Mouse (Mus musculus): ENCODE results near the gene Ppp1r11. TPM values are rescaled to one million over a fixed set of nuclear protein-coding genes. Genes with fewer than 3 reads are reported as not detected.

Gene Ppp1r11
- polyA plus RNA-seq, 1 experiment from 2014 or later, result 162 TPM

GRCm38 (mm10) chr17:36900691-36901090, 50.9 kb downstream of the Ppp1r11 start:
- ATAC-seq, result no peak
- Histone ChIP-seq H3K9me3 (replicated peaks) (no peaks in the 10 kb centered on the region), H3K4me2 (no peak overlapping the region), H3K9ac (no peak overlapping the region), H3K27me3 (no peaks in the 10 kb centered on the region), H3K36me3 (ENCODE audit: poor library complexity, severe bottlenecking) (no peaks in the 10 kb centered on the region), H3K4me3 (no peak overlapping the region), H3K27ac (no peak overlapping the region), H3K4me1 (no peaks in the 10 kb centered on the region)
- WGBS, result 29% methylated on average over 1 of the region's 1 CpGs

- no peaks in the 10 kb centered on the region for H3K36me3 ChIP-seq (ENCODE audit: poor library complexity, severe bottlenecking)
- WGBS, result 83% methylated on average over 5 of the region's 5 CpGs
- no peak for ATAC-seq
- no peaks in the 10 kb centered on the region for H3K4me1 ChIP-seq
- no peak overlapping the region for H3K27ac ChIP-seq
- no peak overlapping the region for H3K4me2 ChIP-seq
- no peaks in the 10 kb centered on the region for H3K27me3 ChIP-seq
- no peak overlapping the region for H3K9ac ChIP-seq
- no peaks in the 10 kb centered on the region for H3K9me3 ChIP-seq (replicated peaks)
- H3K4me3 ChIP-seq, result no peak overlapping the region
These were observed 51.5 kb downstream of the Ppp1r11 start for GRCm38 (mm10) chr17:36900001-36900400.

GRCm38 (mm10) chr17:36899376-36899775, 52.2 kb downstream of the Ppp1r11 start:
- no peak for ATAC-seq
- no peak overlapping the region for H3K9ac ChIP-seq
- H3K36me3 ChIP-seq (ENCODE audit: poor library complexity, severe bottlenecking), result no peaks in the 10 kb centered on the region
- H3K4me2 ChIP-seq, result no peak overlapping the region
- no peaks in the 10 kb centered on the region for H3K4me1 ChIP-seq
- 87% methylated on average over 4 of the region's 4 CpGs for WGBS
- H3K27me3 ChIP-seq, result no peaks in the 10 kb centered on the region
- H3K4me3 ChIP-seq, result no peak overlapping the region
- no peaks in the 10 kb centered on the region for H3K9me3 ChIP-seq (replicated peaks)
- H3K27ac ChIP-seq, result no peak overlapping the region

Other genes with a start within 250 kb of the Ppp1r11 start
- not detected in 2 replicates for gene H2-M10.5, start 178.8 kb downstream of the Ppp1r11 start, polyA plus RNA-seq (2015; fragmentation: Nextera tagmentation; extraction: Ambion mirVana)
- gene H2-M10.6, start 139.6 kb downstream of the Ppp1r11 start, polyA plus RNA-seq (2015; fragmentation: Nextera tagmentation; extraction: Ambion mirVana), result not detected in 2 replicates
- 34.4 and 39.2 TPM in 2 replicates for gene Trim26, start 114.6 kb downstream of the Ppp1r11 start, polyA plus RNA-seq (2015; fragmentation: Nextera tagmentation; extraction: Ambion mirVana)
- 0.30 and 0.41 TPM in 2 replicates for gene Trim15, start 84.5 kb downstream of the Ppp1r11 start, polyA plus RNA-seq (2015; fragmentation: Nextera tagmentation; extraction: Ambion mirVana)
- gene Trim10, start 82.2 kb downstream of the Ppp1r11 start, polyA plus RNA-seq (2015; fragmentation: Nextera tagmentation; extraction: Ambion mirVana), result 1.2 and 2.1 TPM in 2 replicates
- gene Trim40, start 61.6 kb downstream of the Ppp1r11 start, polyA plus RNA-seq (2015; fragmentation: Nextera tagmentation; extraction: Ambion mirVana), result not detected in 2 replicates
- not detected in 2 replicates for gene Trim31, start 53.6 kb downstream of the Ppp1r11 start, polyA plus RNA-seq (2015; fragmentation: Nextera tagmentation; extraction: Ambion mirVana)
- gene Rnf39, start 8.8 kb downstream of the Ppp1r11 start, polyA plus RNA-seq (2015; fragmentation: Nextera tagmentation; extraction: Ambion mirVana), result 0.21 and 0.83 TPM in 2 replicates
- gene Znrd1, start 6.8 kb upstream of the Ppp1r11 start, polyA plus RNA-seq (2015; fragmentation: Nextera tagmentation; extraction: Ambion mirVana), result 92.3 and 95.3 TPM in 2 replicates
- 6.0 and 6.9 TPM in 2 replicates for gene Znrd1as, start 6.9 kb upstream of the Ppp1r11 start, polyA plus RNA-seq (2015; fragmentation: Nextera tagmentation; extraction: Ambion mirVana)
- 0.48 TPM in 1 of 2 replicates, not detected in the other for gene 2410137M14Rik, start 29.5 kb upstream of the Ppp1r11 start, polyA plus RNA-seq (2015; fragmentation: Nextera tagmentation; extraction: Ambion mirVana)
- gene H2-M5, start 37.8 kb upstream of the Ppp1r11 start, polyA plus RNA-seq (2015; fragmentation: Nextera tagmentation; extraction: Ambion mirVana), result 1.6 and 1.7 TPM in 2 replicates
- gene Zfp57, start 49.4 kb upstream of the Ppp1r11 start, polyA plus RNA-seq (2015; fragmentation: Nextera tagmentation; extraction: Ambion mirVana), result 215 and 228 TPM in 2 replicates
- gene Mog, start 71.7 kb upstream of the Ppp1r11 start, polyA plus RNA-seq (2015; fragmentation: Nextera tagmentation; extraction: Ambion mirVana), result 1.1 and 1.5 TPM in 2 replicates
- 30.1 and 35.2 TPM in 2 replicates for gene Gabbr1, start 94.2 kb upstream of the Ppp1r11 start, polyA plus RNA-seq (2015; fragmentation: Nextera tagmentation; extraction: Ambion mirVana)
- gene Olfr90, start 136.8 kb upstream of the Ppp1r11 start, polyA plus RNA-seq (2015; fragmentation: Nextera tagmentation; extraction: Ambion mirVana), result 0.09 and 0.10 TPM in 2 replicates
- not detected in 2 replicates for gene Olfr91, start 146.5 kb upstream of the Ppp1r11 start, polyA plus RNA-seq (2015; fragmentation: Nextera tagmentation; extraction: Ambion mirVana)
- gene Olfr92, start 168.3 kb upstream of the Ppp1r11 start, polyA plus RNA-seq (2015; fragmentation: Nextera tagmentation; extraction: Ambion mirVana), result not detected in 2 replicates
- gene Olfr93, start 209.8 kb upstream of the Ppp1r11 start, polyA plus RNA-seq (2015; fragmentation: Nextera tagmentation; extraction: Ambion mirVana), result not detected in 2 replicates
- not detected in 2 replicates for gene Ubd, start 242.2 kb upstream of the Ppp1r11 start, polyA plus RNA-seq (2015; fragmentation: Nextera tagmentation; extraction: Ambion mirVana)
- not detected in 2 replicates for gene Olfr94, start 249.3 kb upstream of the Ppp1r11 start, polyA plus RNA-seq (2015; fragmentation: Nextera tagmentation; extraction: Ambion mirVana)

All from forebrain, embryonic 13.5 days (tissue).